Mouse (Mus musculus) thymus, adult 2 months (tissue): ENCODE measurements around the gene Ntan1.

Experiments used
- CTCF ChIP-seq: fragments of 200-500 bp; IDR thresholded peaks from 2 replicates; pipeline ENCODE4 v1.5.1; 2012; ENCODE audit warnings: mild to moderate bottlenecking, control low read depth, low read length, moderate library complexity, borderline replicate concordance; ENCODE audit not compliant: control insufficient read depth, poor library complexity, insufficient read depth; ENCODE audit errors: extremely low read depth
- POLR2A ChIP-seq: fragments of 200-500 bp; IDR thresholded peaks from 2 replicates; pipeline ENCODE4 v1.6.1; 2012; ENCODE audit warnings: mild to moderate bottlenecking, low read length, control low read depth, moderate library complexity; ENCODE audit not compliant: control insufficient read depth, poor library complexity, insufficient read depth; ENCODE audit errors: extremely low read depth

GRCm38 (mm10) chr16:13840056-13840455, 21.4 kb downstream of the Ntan1 start:
- TF ChIP-seq CTCF (no peak), POLR2A (no peak)
